Mouse (Mus musculus): ENCODE data around the gene Stag3.

DNA sequence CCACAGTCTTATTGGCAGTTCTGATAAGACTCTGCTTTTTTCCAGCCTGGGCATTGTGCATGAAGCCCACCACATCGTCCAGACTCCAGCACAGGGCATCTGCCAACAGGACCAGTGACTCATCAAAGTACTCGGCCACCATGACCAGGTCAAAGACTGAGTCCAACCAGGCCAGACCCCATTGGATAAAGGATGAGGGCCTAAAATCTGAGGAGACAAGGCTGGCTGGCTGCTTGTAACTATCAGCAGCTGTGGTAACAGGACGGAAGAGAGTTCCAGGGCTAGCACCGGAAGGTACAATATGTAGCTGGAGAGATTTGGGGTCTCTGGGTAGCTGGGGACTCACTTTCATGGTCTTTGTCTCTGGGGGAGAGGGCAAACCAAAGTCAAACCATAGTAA lies 14.3 kb upstream of the Stag3 start:
- TF ChIP-seq FLI1 (IDR thresholded peaks at IDR 0.05; ENCODE audit: low read length) (no peak), GATA1 (IDR thresholded peaks at IDR 0.05; ENCODE audit: borderline replicate concordance, low read length) (no peak)

Data from megakaryocyte, embryonic 14.5 days (primary cell).